Mouse (Mus musculus) embryonic fibroblast, embryonic 13.5 days (primary cell): ENCODE results near the gene Cenpu.

ENCODE experiments used
- CTCF ChIP-seq: IDR thresholded peaks from 2 replicates; pipeline ENCODE4 v1.5.1; 2011; ENCODE audit warnings: mild to moderate bottlenecking, control low read depth, low read length, moderate library complexity, borderline replicate concordance; ENCODE audit not compliant: insufficient read depth
- POLR2A ChIP-seq: IDR thresholded peaks from 2 replicates; pipeline ENCODE4 v1.6.1; 2011; ENCODE audit warnings: low read depth, mild to moderate bottlenecking, control low read depth, low read length, moderate library complexity

DNA sequence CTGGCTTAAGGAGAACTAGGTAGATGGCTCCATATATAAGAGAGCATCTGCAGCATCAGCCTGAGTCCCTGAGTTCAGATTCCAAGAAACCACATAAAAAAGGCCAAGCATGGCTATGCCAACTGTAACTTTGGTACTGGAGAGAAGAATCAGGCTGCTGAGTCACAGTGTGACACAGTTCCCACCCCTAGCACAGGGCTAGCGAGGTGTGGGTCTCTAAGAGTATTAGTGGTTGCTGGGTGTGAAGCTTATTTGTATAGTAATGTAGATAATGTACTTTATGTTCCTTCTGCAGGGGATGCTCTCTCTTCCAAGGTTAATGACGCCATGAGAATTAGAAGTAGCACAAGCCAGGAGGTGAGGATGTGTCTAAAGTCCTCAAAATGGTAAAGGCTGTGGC lies 44.7 kb downstream of the Cenpu start:
- TF ChIP-seq CTCF: no peak
- no peak for TF ChIP-seq POLR2A
